Mouse (Mus musculus) intestine, embryonic 15.5 days (tissue): ENCODE data around the gene Kif16b. TPM values are rescaled to one million over a fixed set of nuclear protein-coding genes. Genes with fewer than 3 reads are reported as not detected.
"Not testable (repeated sequence)": the region's sequence is repeated elsewhere in the genome, so short reads cannot be mapped to it uniquely, and the experiment has no call there.

Experiments
- ATAC-seq: fragments of 200-750 bp; cut with Nextera tagmentation; 2 replicates; pipeline ENCODE4 v1.8.0; 2017; ENCODE audit warnings: moderate TSS enrichment, moderate library complexity
- H3K27ac ChIP-seq: fragments of 300-500 bp; sonication (generic); 2 replicates; pipeline ENCODE4 v1.5.1; 2015; ENCODE audit warnings: mild to moderate bottlenecking, inconsistent platforms
- H3K27me3 ChIP-seq: fragments of 300-500 bp; sonication (generic); replicated peaks from 2 replicates; pipeline ENCODE4 v1.6.1; 2015; ENCODE audit warnings: inconsistent platforms
- H3K36me3 ChIP-seq: fragments of 300-500 bp; sonication (generic); 2 replicates; pipeline ENCODE4 v1.6.1; 2015; ENCODE audit warnings: inconsistent platforms
- H3K4me1 ChIP-seq: fragments of 300-500 bp; sonication (generic); replicated peaks from 2 replicates; pipeline ENCODE4 v1.6.1; 2015; ENCODE audit warnings: inconsistent platforms
- H3K4me2 ChIP-seq: fragments of 300-500 bp; sonication (generic); replicated peaks from 2 replicates; pipeline ENCODE4 v1.6.1; 2015; ENCODE audit warnings: mild to moderate bottlenecking, inconsistent platforms
- H3K4me3 ChIP-seq: fragments of 300-500 bp; sonication (generic); replicated peaks from 2 replicates; pipeline ENCODE4 v1.5.1; 2015; ENCODE audit warnings: inconsistent platforms
- H3K9ac ChIP-seq: fragments of 300-500 bp; sonication (generic); 2 replicates; pipeline ENCODE4 v1.6.1; 2015; ENCODE audit warnings: inconsistent platforms
- H3K9me3 ChIP-seq: fragments of 300-500 bp; sonication (generic); 2 replicates; pipeline ENCODE4 v1.6.1; 2016; ENCODE audit warnings: inconsistent platforms
- WGBS: fragments of 180-500 bp; shearing (Covaris S2); methylation state at CpG from one replicate; pipeline ENCODE4 v1.1.7; 2015; 5-methylcytosine and 5-hydroxymethylcytosine counted together
- polyA plus RNA-seq: library from polyadenylated mRNA; unstranded; fragments of >200 nt; fragmentation: Nextera tagmentation; extraction: Ambion mirVana; gene quantifications from 2 replicates; pipeline ENCODE4 v1.2.1, GENCODE M21; 2015

Gene Kif16b
- polyA plus RNA-seq, 1 experiment from 2014 or later, result 11.3 TPM

GRCm38 (mm10) chr2:142590284-142590724 lies 311.0 kb downstream of the Kif16b start:
- Histone ChIP-seq H3K9me3 (no peaks in the 10 kb centered on the region), H3K36me3 (no peaks in the 10 kb centered on the region), H3K4me3 (no peak overlapping the region), H3K27me3 (no peaks in the 10 kb centered on the region), H3K4me2 (no peak overlapping the region), H3K4me1 (0 out of 2 replicates have a peak, but pooled peaks cover 2% of the 10 kb centered on the region), H3K27ac (no peak overlapping the region), H3K9ac (no peak overlapping the region)
- no peak for ATAC-seq
- 35% methylated on average over 6 of the region's 6 CpGs for WGBS

- Histone ChIP-seq H3K4me3 (no peak overlapping the region), H3K27me3 (no peaks in the 10 kb centered on the region), H3K9me3 (no peaks in the 10 kb centered on the region), H3K9ac (no peak overlapping the region), H3K36me3 (no peaks in the 10 kb centered on the region), H3K4me2 (no peak overlapping the region), H3K4me1 (0 out of 2 replicates have a peak, but pooled peaks cover 2% of the 10 kb centered on the region), H3K27ac (no peak overlapping the region)
- WGBS, result 71% methylated on average over 14 of the region's 14 CpGs
- no peak for ATAC-seq
Measured at GRCm38 (mm10) chr2:142589403-142590283, 311.7 kb downstream of the Kif16b start.

GRCm38 (mm10) chr2:142585845-142586244 lies 315.5 kb downstream of the Kif16b start:
- Histone ChIP-seq H3K9me3 (no peaks in the 10 kb centered on the region), H3K9ac (no peak overlapping the region), H3K27me3 (no peaks in the 10 kb centered on the region), H3K27ac (no peak overlapping the region), H3K4me2 (no peak overlapping the region), H3K36me3 (no peaks in the 10 kb centered on the region), H3K4me3 (no peak overlapping the region), H3K4me1 (0 out of 2 replicates have a peak, but pooled peaks cover under 1% of the 10 kb centered on the region)
- WGBS, result 83% methylated on average over 5 of the region's 5 CpGs
- 0 out of 2 replicates have a peak, but pooled peaks have one; percentile 11 for ATAC-seq

- H3K4me2 ChIP-seq, result no peak overlapping the region
- no peaks in the 10 kb centered on the region for H3K27me3 ChIP-seq
- no peak overlapping the region for H3K27ac ChIP-seq
Measured at GRCm38 (mm10) chr2:142584851-142585737, 316.2 kb downstream of the Kif16b start.

GRCm38 (mm10) chr2:142580449-142580848 lies 320.9 kb downstream of the Kif16b start:
- no peak for ATAC-seq
- Histone ChIP-seq H3K4me1 (no peaks in the 10 kb centered on the region), H3K9ac (no peak overlapping the region), H3K27ac (no peak overlapping the region), H3K27me3 (no peaks in the 10 kb centered on the region), H3K9me3 (no peaks in the 10 kb centered on the region), H3K4me3 (no peak overlapping the region), H3K4me2 (no peak overlapping the region), H3K36me3 (no peaks in the 10 kb centered on the region)

More at GRCm38 (mm10) chr2:142584851-142585737, 316.2 kb downstream of the Kif16b start:
- no peaks in the 10 kb centered on the region for H3K9me3 ChIP-seq
- WGBS, result 59% methylated on average over 11 of the region's 11 CpGs
- ATAC-seq, result peak; percentile 96
- H3K36me3 ChIP-seq, result no peaks in the 10 kb centered on the region
- H3K4me3 ChIP-seq, result no peak overlapping the region
- H3K4me1 ChIP-seq, result no peaks in the 10 kb centered on the region
- no peak overlapping the region for H3K9ac ChIP-seq

GRCm38 (mm10) chr2:142577414-142577813 lies 323.9 kb downstream of the Kif16b start:
- ATAC-seq, result peak; percentile 34; the same call in 1 of the 2 replicates
- not testable (repeated sequence) for H3K36me3 ChIP-seq, H3K9ac ChIP-seq, H3K4me3 ChIP-seq, H3K27me3 ChIP-seq, H3K27ac ChIP-seq, H3K4me2 ChIP-seq, H3K9me3 ChIP-seq, H3K4me1 ChIP-seq
- WGBS, result 61% methylated on average over 9 of the region's 9 CpGs

- 71% methylated on average over 8 of the region's 8 CpGs for WGBS
- no peak for ATAC-seq
Measured at GRCm38 (mm10) chr2:142569771-142570170, 331.6 kb downstream of the Kif16b start.

More at GRCm38 (mm10) chr2:142569771-142570170, 331.6 kb downstream of the Kif16b start:
- Histone ChIP-seq H3K4me1 (no peaks in the 10 kb centered on the region), H3K36me3 (no peaks in the 10 kb centered on the region), H3K9me3 (no peaks in the 10 kb centered on the region), H3K9ac (no peak overlapping the region), H3K4me3 (no peak overlapping the region), H3K27ac (no peak overlapping the region), H3K27me3 (no peaks in the 10 kb centered on the region), H3K4me2 (no peak overlapping the region)

Other genes with a start within 250 kb of the Kif16b start
- 56.1 and 71.5 TPM in 2 replicates for gene Snrpb2, start 161.5 kb upstream of the Kif16b start, polyA plus RNA-seq
- gene Otor, start 176.9 kb upstream of the Kif16b start, polyA plus RNA-seq, result 0.18 and 0.85 TPM in 2 replicates